Mouse (Mus musculus) adrenal gland, postnatal 36 days (tissue): ENCODE measurements around the gene Golph3. TPM values are rescaled to one million over a fixed set of nuclear protein-coding genes. Genes with fewer than 3 reads are reported as not detected.

Experiments used
- DNase-seq, 2 experiments: peaks; one replicate each; pipeline ENCODE4 v3.0.0; 2021; ENCODE audit warnings: mixed read lengths in 1 of 2
- long read RNA-seq, 2 experiments: library from polyadenylated mRNA; stranded (forward); transcript quantifications; one replicate each; pipeline ENCODE4 v2.0.0; 2021; ENCODE audit warnings: borderline sequencing depth in 2 of 2
- total RNA-seq, 2 experiments: library from RNA; stranded (reverse); gene quantifications; 2 replicates each; pipeline ENCODE4 v1.2.3; 2021

Golph3 gene
- 100 to 1,000 TPM; 138 to 153 TPM for total RNA-seq
- long read RNA-seq, experiment 1, transcript Golph3-201 (4 exons, 2,652 nt) = major isoform, 50 of 75 reads
- long read RNA-seq, experiment 1, partial matches to known transcripts = 1 of 75 reads
- long read RNA-seq, experiment 1, other reads (novel, unspliced or antisense) = 20 of 75 reads
- long read RNA-seq, experiment 2, transcript Golph3-201 (4 exons, 2,652 nt) = major isoform, 17 of 24 reads
- long read RNA-seq, experiment 2, partial matches to known transcripts = 4 of 24 reads
- long read RNA-seq, experiment 2, other reads (novel, unspliced or antisense) = 0 of 24 reads

GRCm38 (mm10) chr15:12321091-12321787 lies at the start of gene Golph3:
Golph3 (plus strand) TSS chr15:12321450.
- peak; percentile 96 to 98 for DNase-seq

GRCm38 (mm10) chr15:12273325-12274052 lies 47.8 kb upstream of the Golph3 start:
- no peak for DNase-seq

- DNase-seq = no peak
Measured at GRCm38 (mm10) chr15:12274053-12274769, 47.0 kb upstream of the Golph3 start.

- DNase-seq = no peak
Measured at GRCm38 (mm10) chr15:12275091-12275623, 46.1 kb upstream of the Golph3 start.

GRCm38 (mm10) chr15:12279816-12280215 lies 41.4 kb upstream of the Golph3 start:
- DNase-seq = no peak

GRCm38 (mm10) chr15:12284794-12285534 lies 36.3 kb upstream of the Golph3 start:
- no peak for DNase-seq

- no peak for DNase-seq
Measured at GRCm38 (mm10) chr15:12285535-12285809, 35.8 kb upstream of the Golph3 start.

GRCm38 (mm10) chr15:12290330-12290729 lies 30.9 kb upstream of the Golph3 start:
- DNase-seq = no peak

- DNase-seq = no peak
Measured at GRCm38 (mm10) chr15:12291757-12292156, 29.5 kb upstream of the Golph3 start.

GRCm38 (mm10) chr15:12296228-12296627 lies 25.0 kb upstream of the Golph3 start:
- no peak for DNase-seq

GRCm38 (mm10) chr15:12298231-12298737 lies 23.0 kb upstream of the Golph3 start:
- no peak for DNase-seq

- no peak for DNase-seq
Measured at GRCm38 (mm10) chr15:12301771-12302170, 19.5 kb upstream of the Golph3 start.

- DNase-seq = peak in 1 of 2 experiments; percentile 44
Measured at GRCm38 (mm10) chr15:12306188-12307071, 14.8 kb upstream of the Golph3 start.

GRCm38 (mm10) chr15:12307114-12307513 lies 14.1 kb upstream of the Golph3 start:
- DNase-seq = no peak

GRCm38 (mm10) chr15:12308539-12308938 lies 12.7 kb upstream of the Golph3 start:
- DNase-seq = no peak

GRCm38 (mm10) chr15:12310676-12311075 lies 10.6 kb upstream of the Golph3 start:
- no peak for DNase-seq

- DNase-seq = no peak
Measured at GRCm38 (mm10) chr15:12311465-12311864, 9.8 kb upstream of the Golph3 start.

GRCm38 (mm10) chr15:12313255-12313654 lies 8.0 kb upstream of the Golph3 start:
- no peak for DNase-seq

- no peak for DNase-seq
Measured at GRCm38 (mm10) chr15:12314584-12314983, 6.7 kb upstream of the Golph3 start.

GRCm38 (mm10) chr15:12315996-12316395 lies 5.3 kb upstream of the Golph3 start:
- DNase-seq = no peak
